Mouse (Mus musculus) embryo, embryonic 9.5 days (tissue): ENCODE measurements at regions not wholly inside any gene's neighbourhood (a gene's known extent, or its start where the extent isn't known, plus 50 kb on each side); places are given as distances from the start of the nearest gene placed in this dataset.

Source experiments
- DNase-seq: peaks from one replicate; pipeline ENCODE4 v3.0.0-alpha.2; 2017; ENCODE audit errors: extremely low spot score

DNA sequence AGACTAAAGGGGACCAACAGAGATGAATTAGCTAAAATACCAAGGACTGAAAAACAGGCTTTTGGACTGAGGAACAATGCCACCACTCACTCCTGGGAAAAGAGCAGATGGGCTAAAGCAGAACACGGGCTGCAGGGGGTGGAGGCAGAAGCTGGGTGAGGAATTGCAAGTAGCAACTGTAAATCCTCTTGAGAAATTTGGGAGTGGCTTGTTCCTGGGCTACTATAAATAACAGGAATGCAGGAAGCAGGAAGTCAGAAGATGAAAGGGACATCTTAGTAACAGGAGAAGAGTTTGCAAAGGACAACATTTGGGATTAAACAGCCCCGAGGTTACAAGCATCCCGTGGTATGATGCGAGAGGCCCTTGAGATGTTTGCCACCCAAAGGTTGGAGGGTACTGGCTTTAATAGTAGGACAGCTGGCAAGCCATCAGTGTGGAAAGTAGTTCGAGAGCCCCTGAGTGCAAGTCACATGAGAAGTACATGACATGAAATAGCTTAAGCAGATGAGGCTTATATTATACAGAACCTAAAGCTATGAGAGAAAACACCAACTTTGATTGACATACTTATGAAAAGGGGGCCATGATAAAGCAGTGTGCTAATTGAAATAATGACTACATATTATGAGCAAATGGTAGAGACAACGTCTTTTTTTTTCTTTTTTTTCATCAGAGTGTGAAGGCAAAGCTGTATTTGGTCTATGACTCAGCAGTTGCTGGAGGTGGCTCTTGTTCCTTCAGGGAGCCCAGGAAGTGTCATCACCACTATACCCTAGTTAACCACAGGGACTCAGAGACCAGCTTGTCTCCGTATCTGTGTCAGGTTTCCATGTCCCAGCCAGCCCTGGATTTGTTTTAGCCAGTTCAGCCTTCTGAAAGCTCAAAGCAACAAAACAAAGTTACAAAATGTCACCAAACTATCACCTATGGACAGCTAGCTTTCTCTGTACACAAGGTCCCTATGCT lies 357.6 kb upstream of the Acvr2a start:
- DNase-seq: peak; percentile 9

DNA sequence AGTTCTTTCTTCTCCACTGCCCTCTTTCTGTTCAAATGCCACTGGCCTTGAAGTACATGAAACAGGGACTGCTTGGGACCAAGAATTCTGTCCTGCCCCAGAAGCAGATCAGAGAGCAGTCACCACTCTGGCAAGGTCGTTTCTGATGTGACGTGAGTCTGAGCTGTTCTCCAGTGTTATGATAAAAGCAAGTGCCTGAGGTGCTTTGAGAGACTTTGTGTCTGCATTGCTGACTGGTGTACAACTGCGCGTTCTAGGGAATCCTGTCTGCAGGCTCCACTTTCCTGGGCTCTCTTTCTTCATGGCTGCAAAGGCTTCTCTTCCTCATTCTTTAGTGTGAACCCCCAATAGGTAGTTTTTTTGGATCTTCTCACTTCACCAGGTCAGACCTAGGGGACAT lies 356.8 kb upstream of the Acvr2a start:
- DNase-seq: no peak

GRCm38 (mm10) chr2:48465483-48465882 lies 348.4 kb upstream of the Acvr2a start:
- DNase-seq: no peak

- no peak for DNase-seq
Observed at GRCm38 (mm10) chr2:48468895-48469294, 345.0 kb upstream of the Acvr2a start.

GRCm38 (mm10) chr2:48469357-48469756 lies 344.6 kb upstream of the Acvr2a start:
- no peak for DNase-seq

- no peak for DNase-seq
Observed at GRCm38 (mm10) chr2:48473102-48473501, 340.8 kb upstream of the Acvr2a start.

DNA sequence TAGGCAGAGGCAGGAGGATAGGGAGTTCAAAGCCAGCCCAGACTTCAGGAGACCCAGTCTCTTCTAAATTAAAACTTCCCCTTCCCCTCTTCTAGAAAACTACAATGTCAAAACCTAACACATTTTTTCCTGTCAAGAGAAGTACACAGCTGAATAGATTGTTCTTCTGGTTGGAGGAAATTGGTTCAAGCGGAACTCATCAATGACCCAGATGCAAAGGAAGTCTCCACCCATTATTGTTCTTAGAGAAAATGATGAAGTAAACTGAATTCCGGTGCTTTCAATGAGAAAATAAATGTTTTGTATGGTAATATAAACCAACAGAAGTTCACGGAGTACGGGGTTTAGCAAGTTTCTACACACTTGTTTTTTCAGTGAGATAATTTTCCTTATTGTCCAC lies 339.3 kb upstream of the Acvr2a start:
- DNase-seq: no peak

- DNase-seq: no peak
Observed at GRCm38 (mm10) chr2:48476777-48477176, 337.1 kb upstream of the Acvr2a start.

- no peak for DNase-seq
Observed at GRCm38 (mm10) chr2:48477336-48477735, 336.6 kb upstream of the Acvr2a start.

DNA sequence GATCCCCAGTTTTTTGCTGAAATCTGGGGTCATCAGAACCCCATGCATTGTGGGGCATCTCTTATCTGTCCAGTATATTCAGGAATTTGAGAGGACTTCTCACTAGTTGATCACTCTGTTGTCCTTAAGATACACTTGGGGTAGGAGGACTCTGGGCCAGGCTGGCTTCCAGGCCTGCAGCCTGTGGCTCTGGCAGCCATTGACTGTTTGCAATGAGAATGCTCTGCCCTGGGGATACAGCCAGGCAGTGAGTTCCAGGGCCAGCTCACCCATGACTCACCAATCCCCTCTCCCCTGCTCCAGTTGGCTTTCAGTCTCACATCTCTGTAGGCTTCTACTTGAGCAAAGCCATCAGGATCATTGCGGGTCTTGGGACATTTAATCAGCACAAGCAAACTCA lies 334.3 kb upstream of the Acvr2a start:
- no peak for DNase-seq

GRCm38 (mm10) chr2:48480428-48481191 lies 333.3 kb upstream of the Acvr2a start:
- peak; percentile 6 for DNase-seq

GRCm38 (mm10) chr2:48481209-48481742 lies 332.6 kb upstream of the Acvr2a start:
- peak; percentile 64 for DNase-seq

DNA sequence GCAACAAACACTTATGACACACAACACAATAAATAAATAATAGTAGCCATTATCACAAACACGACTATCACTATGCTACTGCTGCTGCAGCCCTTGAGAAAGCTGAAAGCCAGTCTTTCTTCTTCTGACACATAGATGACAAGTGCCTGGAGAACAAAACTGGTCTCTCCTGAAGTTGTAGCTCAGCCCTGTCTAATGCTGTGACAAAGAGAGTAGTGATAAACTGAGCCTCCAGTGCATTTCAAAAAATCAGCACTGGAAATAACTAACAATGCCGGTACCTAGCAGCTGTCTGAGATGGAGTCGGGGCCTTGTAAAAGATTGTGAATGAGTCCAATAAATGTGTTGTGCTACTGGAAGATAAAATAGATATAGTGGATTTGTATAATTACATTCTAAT lies 320.3 kb upstream of the Acvr2a start:
- DNase-seq: no peak

DNA sequence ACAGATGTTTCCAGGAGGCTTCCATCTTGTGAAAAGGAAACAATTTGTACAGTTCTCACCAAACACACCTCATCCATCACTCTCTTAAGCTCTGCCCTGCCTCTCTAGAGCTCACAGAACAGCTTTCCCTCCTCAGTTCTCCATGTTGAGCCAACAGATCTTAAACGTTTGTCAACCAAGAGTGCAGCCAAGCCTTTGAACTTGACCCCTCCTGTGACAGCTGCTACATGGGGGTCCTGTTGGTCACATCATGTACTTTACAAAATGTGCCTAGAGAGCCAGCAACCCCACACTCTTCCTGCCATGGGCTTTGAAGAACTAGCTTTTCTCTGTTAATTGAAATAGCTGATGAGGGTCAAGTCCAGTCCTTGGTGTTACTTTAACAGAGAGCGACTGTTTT lies 319.8 kb upstream of the Acvr2a start:
- no peak for DNase-seq

GRCm38 (mm10) chr2:48494632-48495031 lies 319.3 kb upstream of the Acvr2a start:
- DNase-seq: no peak

- DNase-seq: no peak
Observed at GRCm38 (mm10) chr2:48498047-48498723, 315.7 kb upstream of the Acvr2a start.

- no peak for DNase-seq
Observed at GRCm38 (mm10) chr2:48499396-48499795, 314.5 kb upstream of the Acvr2a start.

DNA sequence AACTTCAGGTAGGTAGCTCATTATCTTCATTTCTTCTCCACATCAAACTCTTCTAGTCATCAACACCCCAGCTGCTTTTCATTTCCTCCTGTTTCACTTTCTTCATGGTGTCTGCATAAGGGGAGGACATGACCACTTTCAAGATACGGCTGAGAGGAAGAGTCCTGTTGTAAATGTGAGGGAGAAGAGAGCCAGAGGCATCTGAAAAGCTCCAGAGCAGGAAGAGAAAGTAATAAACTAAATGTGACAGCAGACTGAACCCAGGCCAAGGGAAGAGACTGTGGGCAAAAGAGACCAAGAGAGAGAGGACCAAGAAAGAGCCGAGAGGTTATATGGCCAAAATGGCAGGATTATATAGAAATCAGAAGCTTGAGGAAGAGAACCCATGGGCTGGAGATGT lies 312.5 kb upstream of the Acvr2a start:
- DNase-seq: no peak

DNA sequence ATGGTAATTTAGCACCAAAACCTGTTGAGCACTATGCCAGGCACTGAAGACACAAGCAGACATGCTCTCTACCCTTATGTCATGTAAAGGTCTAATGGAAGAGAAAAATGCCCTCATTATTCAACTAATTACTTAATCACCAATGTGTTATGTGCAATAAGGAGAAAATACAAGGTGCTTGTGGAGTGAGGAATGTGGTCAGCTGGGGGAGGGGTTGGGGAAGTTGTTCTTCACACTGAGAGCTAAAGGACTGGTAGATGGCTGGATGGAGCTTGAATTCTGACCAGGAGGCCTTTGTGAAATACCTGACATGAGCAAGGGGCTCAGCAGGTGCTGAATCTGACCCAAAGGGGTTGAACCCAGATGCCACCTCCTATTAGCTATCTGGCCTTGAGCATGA lies 300.1 kb upstream of the Acvr2a start:
- no peak for DNase-seq

GRCm38 (mm10) chr2:48519838-48520404 lies 294.0 kb upstream of the Acvr2a start:
- no peak for DNase-seq

- DNase-seq: no peak
Observed at GRCm38 (mm10) chr2:48520535-48520971, 293.4 kb upstream of the Acvr2a start.

- no peak for DNase-seq
Observed at GRCm38 (mm10) chr2:48535453-48535852, 278.5 kb upstream of the Acvr2a start.
